Mouse (Mus musculus): Measurements from ENCODE around the gene Telo2. TPM values are rescaled to one million over a fixed set of nuclear protein-coding genes. Genes with fewer than 3 reads are reported as not detected.

The Telo2 gene
- polyA plus RNA-seq, 3 experiments from 2014 or later, result 13.5 to 33.6 (median 17.7) TPM

Other genes with a start within 250 kb of the Telo2 start
- not detected for gene Igfals, start 250.0 kb downstream of the Telo2 start, polyA plus RNA-seq (2017; shearing (Covaris generic))
- gene Nubp2, start 229.6 kb downstream of the Telo2 start, polyA plus RNA-seq (2017; shearing (Covaris generic)), result 100 to 1,000 TPM in 1 of 3 experiments, 10 to 100 TPM in 2; 75.5 to 104 (median 88.6) TPM
- 10 to 100 TPM; 48.5 to 53.2 (median 49.1) TPM for gene Spsb3, start 229.3 kb downstream of the Telo2 start, polyA plus RNA-seq (2017; shearing (Covaris generic))
- 10 to 100 TPM; 16.4 to 26.2 (median 26.1) TPM for gene Eme2, start 220.9 kb downstream of the Telo2 start, polyA plus RNA-seq (2017; shearing (Covaris generic))
- 10 to 100 TPM; 68.7 to 85.6 (median 71.2) TPM for gene Mrps34, start 220.9 kb downstream of the Telo2 start, polyA plus RNA-seq (2017; shearing (Covaris generic))
- 10 to 100 TPM; 39.8 to 50.7 (median 45.7) TPM for gene Nme3, start 219.5 kb downstream of the Telo2 start, polyA plus RNA-seq (2017; shearing (Covaris generic))
- 10 to 100 TPM; 22.0 to 47.5 (median 34.9) TPM for gene Mapk8ip3, start 179.0 kb downstream of the Telo2 start, polyA plus RNA-seq (2017; shearing (Covaris generic))
- 10 to 100 TPM; 25.3 to 48.1 (median 32.1) TPM for gene Jpt2, start 155.3 kb downstream of the Telo2 start, polyA plus RNA-seq (2017; shearing (Covaris generic))
- 10 to 100 TPM; 10.7 to 22.5 (median 17.2) TPM for gene Cramp1l, start 100.2 kb downstream of the Telo2 start, polyA plus RNA-seq (2017; shearing (Covaris generic))
- gene Ift140, start 99.9 kb downstream of the Telo2 start, polyA plus RNA-seq (2017; shearing (Covaris generic)), result 10 to 100 TPM; 15.7 to 18.8 (median 17.2) TPM
- gene Tmem204, start 32.4 kb downstream of the Telo2 start, polyA plus RNA-seq (2017; shearing (Covaris generic)), result under 1 TPM in 2 of 3 experiments, not detected in 1; 0.47 to 0.66 TPM
- not detected for gene Ptx4, start 4.8 kb upstream of the Telo2 start, polyA plus RNA-seq (2017; shearing (Covaris generic))
- 10 to 100 TPM; 16.6 to 27.4 (median 20.6) TPM for gene Clcn7, start 17.4 kb upstream of the Telo2 start, polyA plus RNA-seq (2017; shearing (Covaris generic))
- gene Ccdc154, start 46.5 kb upstream of the Telo2 start, polyA plus RNA-seq (2017; shearing (Covaris generic)), result not detected
- not detected for gene Gm38655, start 59.5 kb upstream of the Telo2 start, polyA plus RNA-seq (2017; shearing (Covaris generic))
- 10 to 100 TPM; 12.9 to 16.3 (median 13.2) TPM for gene BC003965, start 68.6 kb upstream of the Telo2 start, polyA plus RNA-seq (2017; shearing (Covaris generic))
- 10 to 100 TPM; 22.2 to 31.4 (median 23.3) TPM for gene Unkl, start 72.4 kb upstream of the Telo2 start, polyA plus RNA-seq (2017; shearing (Covaris generic))
- gene Gnptg, start 124.2 kb upstream of the Telo2 start, polyA plus RNA-seq (2017; shearing (Covaris generic)), result 10 to 100 TPM; 43.0 to 79.2 (median 61.5) TPM
- gene Tsr3, start 124.2 kb upstream of the Telo2 start, polyA plus RNA-seq (2017; shearing (Covaris generic)), result 10 to 100 TPM; 30.9 to 35.3 (median 31.4) TPM
- gene Baiap3, start 140.4 kb upstream of the Telo2 start, polyA plus RNA-seq (2017; shearing (Covaris generic)), result 10 to 100 TPM in 2 of 3 experiments, 1 to 10 TPM in 1; 2.6 to 42.7 (median 10.9) TPM
- 100 to 1,000 TPM; 418 to 487 (median 438) TPM for gene Ube2i, start 158.7 kb upstream of the Telo2 start, polyA plus RNA-seq (2017; shearing (Covaris generic))
- gene Prss34, start 182.4 kb upstream of the Telo2 start, polyA plus RNA-seq (2017; shearing (Covaris generic)), result not detected
- not detected for gene Prss28, start 192.7 kb upstream of the Telo2 start, polyA plus RNA-seq (2017; shearing (Covaris generic))
- gene Prss29, start 202.7 kb upstream of the Telo2 start, polyA plus RNA-seq (2017; shearing (Covaris generic)), result not detected
- not detected for gene Tpsab1, start 229.6 kb upstream of the Telo2 start, polyA plus RNA-seq (2017; shearing (Covaris generic))